In the genomic region with DNA sequence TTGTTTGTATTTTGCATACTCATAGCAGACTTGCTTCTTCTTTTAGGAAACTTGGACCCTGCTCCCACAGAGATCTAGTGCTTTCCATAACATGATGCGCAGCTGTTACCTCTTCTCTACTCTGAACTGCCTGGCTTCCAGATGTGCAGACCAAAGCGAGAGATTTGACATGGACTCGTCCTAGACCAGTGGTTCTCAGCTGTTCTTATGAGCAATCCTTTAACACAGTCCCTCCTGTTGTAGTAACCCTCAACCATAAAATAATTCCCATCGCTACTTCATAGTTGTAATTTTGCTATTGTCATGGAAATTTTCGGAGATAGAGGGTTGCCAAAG, we compare ENCODE assay signal across 8 mouse cellular contexts.
A peak's percentile ranks its signal among the peaks of the same experiment; 100 is the strongest.
DNase-seq lines count a peak whose midpoint lies in the region; ATAC-seq and TF ChIP-seq lines count a peak whose summit lies in the region.

No protein-coding gene starts in this region.

- no peaks in the 10 kb centered on the region for H3K36me3 ChIP-seq in testis, adult 2 months (ENCODE audit: control insufficient read depth, insufficient read depth, low read length)
- H3K36me3 ChIP-seq in liver, embryonic 15.5 days (replicated peaks): no peaks in the 10 kb centered on the region

- WGBS in liver, embryonic 15.5 days (ENCODE audit: insufficient replicate concordance): 50% methylated on average over 5 of the region's 5 CpGs

- no peak overlapping the region for H3K9ac ChIP-seq in liver, embryonic 15.5 days

- H3K27me3 ChIP-seq in testis, adult 2 months (ENCODE audit: control insufficient read depth, insufficient read depth, low read length): no peaks in the 10 kb centered on the region
- peaks cover 87% of the 10 kb centered on the region for H3K27me3 ChIP-seq in liver, embryonic 15.5 days

- peak overlapping the region; percentile 75 for H3K27ac ChIP-seq in gastrocnemius, adult 2 months
- peak overlapping the region; percentile 68 for H3K27ac ChIP-seq in testis, adult 2 months (ENCODE audit: control insufficient read depth, insufficient read depth, low read depth, low read length)
- no peak overlapping the region for H3K27ac ChIP-seq in liver, embryonic 15.5 days (replicated peaks)

- H3K4me3 ChIP-seq in gastrocnemius, adult 2 months: peak overlapping the region; percentile 77
- H3K4me3 ChIP-seq in testis, adult 2 months (ENCODE audit: control insufficient read depth, low read depth, low read length): no peak overlapping the region; the same call in 1 of the 2 replicates
- peak overlapping the region; percentile 49 for H3K4me3 ChIP-seq in liver, embryonic 15.5 days (replicated peaks)

- no peak for TF ChIP-seq CTCF in gastrocnemius, adult 2 months (IDR thresholded peaks at IDR 0.05)
- TF ChIP-seq CTCF in testis, adult 2 months (IDR thresholded peaks at IDR 0.05; ENCODE audit: control insufficient read depth, insufficient read depth, insufficient replicate concordance, low read depth, low read length): no peak

- no peak for TF ChIP-seq POLR2A in testis, adult 2 months (IDR thresholded peaks at IDR 0.05; ENCODE audit: control insufficient read depth, low read depth, low read length)

- no peak for ATAC-seq in liver, embryonic 15.5 days (ENCODE audit: insufficient read depth)

- intact Hi-C loops in gastrocnemius, adult 2 months (cut with DNase I): no loop called here
- intact Hi-C loops in gastrocnemius, postnatal 14 days (cut with DNase I; ENCODE audit: low total_unique reads): no loop called here

- H3K4me1 ChIP-seq in testis, adult 2 months (ENCODE audit: control insufficient read depth, insufficient read depth, low read length): peaks cover 4% of the 10 kb centered on the region; the same call in 1 of the 2 replicates
- peaks cover 15% of the 10 kb centered on the region for H3K4me1 ChIP-seq in liver, embryonic 15.5 days (replicated peaks)

- DNase-seq in gastrocnemius, adult 2 months: no peak
- no peak for DNase-seq in gastrocnemius, postnatal 14 days
- no peak for DNase-seq in testis, postnatal 10 days (ENCODE audit: low spot score)
- no peak for DNase-seq in retina, embryonic 14.5 days (ENCODE audit: low spot score)
- no peak for DNase-seq in thymus, postnatal 4 days
- DNase-seq in spleen, adult 12 weeks (ENCODE audit: low spot score): no peak

- no peaks in the 10 kb centered on the region for H3K9me3 ChIP-seq in liver, embryonic 15.5 days (replicated peaks)

- peak overlapping the region; percentile 71 for H3K4me2 ChIP-seq in liver, embryonic 15.5 days
